Mouse (Mus musculus): ENCODE data around the gene Cops7a. TPM values are rescaled to one million over a fixed set of nuclear protein-coding genes. Genes with fewer than 3 reads are reported as not detected.

The Cops7a gene
- total RNA-seq (2021) = 117 and 122 TPM in 2 replicates
- long read RNA-seq, experiment 1, transcript Cops7a-201 (8 exons, 1,817 nt) = minor isoform, 8 of 307 reads
- long read RNA-seq, experiment 1, transcript Cops7a-202 (8 exons, 1,328 nt) = major isoform, 20 of 307 reads
- long read RNA-seq, experiment 1, partial matches to known transcripts = 55 of 307 reads
- long read RNA-seq, experiment 1, other reads (novel, unspliced or antisense) = 221 of 307 reads
- long read RNA-seq, experiment 2, transcript Cops7a-201 (8 exons, 1,817 nt) = minor isoform, 5 of 189 reads
- long read RNA-seq, experiment 2, transcript Cops7a-202 (8 exons, 1,328 nt) = major isoform, 13 of 189 reads
- long read RNA-seq, experiment 2, partial matches to known transcripts = 31 of 189 reads
- long read RNA-seq, experiment 2, other reads (novel, unspliced or antisense) = 137 of 189 reads

GRCm38 (mm10) chr6:124965088-124965719 lies at the start of gene Cops7a:
Gene Cops7a, minus strand, starts transcription at chr6:124965538.
- peak; percentile 99 for DNase-seq

DNA sequence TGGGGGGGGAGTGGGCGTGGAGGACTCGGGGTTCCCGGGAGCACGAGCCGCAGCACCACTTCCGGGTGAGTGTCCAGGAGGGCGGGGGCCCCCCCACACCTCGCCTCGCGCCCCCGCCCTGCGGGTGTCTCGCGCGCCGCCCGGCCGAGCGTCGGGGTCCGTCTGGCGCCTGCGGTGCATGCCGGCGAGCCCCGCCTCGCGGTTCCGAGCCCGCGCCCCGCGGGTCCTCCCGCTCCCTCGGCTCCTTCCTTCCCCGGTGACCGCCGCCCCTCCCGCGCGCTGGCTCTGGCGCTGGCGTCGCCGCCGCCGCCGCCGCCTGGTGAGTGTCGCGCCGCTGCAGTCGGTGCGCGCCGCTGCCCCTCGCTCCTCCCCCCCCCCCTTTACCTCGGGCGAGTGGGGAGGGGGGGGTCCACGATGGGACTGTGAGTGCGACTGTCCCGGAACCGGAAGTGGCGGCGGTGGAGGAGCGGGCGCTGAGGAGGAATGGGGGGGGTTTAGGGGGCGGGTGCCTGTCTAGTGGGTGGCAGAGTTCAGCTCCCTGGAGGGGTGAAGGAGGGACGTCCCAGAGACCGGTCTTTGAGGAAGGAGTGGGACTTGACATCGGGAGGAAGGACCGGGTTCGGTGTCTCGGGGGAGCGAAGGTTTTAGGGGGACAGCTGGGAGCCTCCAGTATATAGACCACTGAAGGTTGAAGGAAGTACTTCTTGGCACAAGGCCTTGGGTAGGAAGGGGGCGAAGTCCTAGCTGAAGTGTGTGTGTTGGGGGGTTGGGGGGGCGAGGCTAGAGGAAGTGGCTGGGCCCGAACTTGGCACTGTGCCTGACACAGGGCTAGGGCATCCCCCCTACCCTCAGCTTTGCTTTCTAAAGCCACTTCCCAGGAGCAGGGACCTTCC lies 44.1 kb upstream of the Cops7a start:
- peak; percentile 94 for DNase-seq

- DNase-seq = no peak
Measured at GRCm38 (mm10) chr6:125009129-125009180, 43.6 kb upstream of the Cops7a start, which contains the start of gene Zfp384. Gene Zfp384, plus strand, starts transcription at chr6:125009145.

GRCm38 (mm10) chr6:125008586-125009128 lies 43.3 kb upstream of the Cops7a start:
- peak; percentile 98 for DNase-seq

DNA sequence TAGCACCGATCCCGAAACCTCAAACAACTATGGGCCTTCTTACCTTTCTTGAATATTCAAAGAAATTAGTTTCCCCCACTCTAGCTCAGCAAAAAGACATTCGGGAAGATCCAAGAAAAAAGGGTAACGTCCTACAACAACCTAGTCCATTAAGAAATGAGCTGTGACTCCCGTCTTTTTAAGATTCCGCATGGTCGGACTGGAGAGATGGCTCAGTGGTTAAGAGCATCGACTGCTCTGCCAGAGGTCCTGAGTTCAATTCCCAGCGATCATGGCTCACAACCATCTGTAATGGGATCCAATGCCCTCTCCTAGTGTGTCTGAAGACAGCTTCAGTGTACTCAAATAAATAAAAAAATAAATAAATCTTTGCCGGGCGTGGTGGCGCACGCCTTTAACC lies 42.7 kb upstream of the Cops7a start:
- no peak for DNase-seq

DNA sequence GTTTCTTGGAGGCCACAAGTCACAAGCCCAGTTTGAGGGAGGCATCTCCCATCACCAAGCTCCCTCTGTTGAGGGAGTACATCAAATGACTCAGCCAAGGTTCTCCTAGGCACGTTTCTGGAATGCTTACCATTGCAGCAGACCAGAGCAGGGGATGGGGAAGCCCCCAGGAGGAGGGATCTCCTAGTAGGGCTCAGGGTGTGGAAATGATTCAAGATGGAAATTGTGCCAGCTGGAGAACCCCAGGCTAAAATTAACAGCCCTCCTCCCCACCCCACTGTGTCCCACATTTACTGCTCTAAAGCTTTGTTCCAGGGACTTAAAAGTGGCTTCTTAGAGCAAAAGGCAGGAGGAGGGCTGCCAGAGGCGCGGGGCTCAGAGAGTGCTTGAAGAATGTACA lies 39.7 kb upstream of the Cops7a start:
- no peak for DNase-seq

DNA sequence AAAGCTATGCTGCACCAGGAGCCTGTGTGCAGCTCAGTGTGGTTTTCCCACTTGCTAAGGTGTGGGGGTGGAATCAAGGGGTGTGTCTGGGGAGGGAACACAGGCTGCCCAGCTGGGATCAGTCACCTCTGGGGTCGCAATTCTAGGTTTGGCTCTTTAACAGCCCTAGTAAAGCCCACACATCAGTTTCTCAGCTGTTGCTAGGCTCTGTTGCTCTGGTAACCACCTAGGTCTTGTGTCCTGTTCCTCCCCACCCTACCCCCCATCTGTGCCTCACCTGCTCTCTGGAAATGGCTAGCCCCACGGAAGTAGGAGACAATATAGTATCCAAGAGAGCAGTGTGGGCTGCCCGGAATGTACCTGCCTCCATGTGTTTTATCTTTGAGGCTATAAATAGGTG lies 38.4 kb upstream of the Cops7a start:
- no peak for DNase-seq

GRCm38 (mm10) chr6:124999546-124999945 lies 34.2 kb upstream of the Cops7a start:
- DNase-seq = no peak

DNA sequence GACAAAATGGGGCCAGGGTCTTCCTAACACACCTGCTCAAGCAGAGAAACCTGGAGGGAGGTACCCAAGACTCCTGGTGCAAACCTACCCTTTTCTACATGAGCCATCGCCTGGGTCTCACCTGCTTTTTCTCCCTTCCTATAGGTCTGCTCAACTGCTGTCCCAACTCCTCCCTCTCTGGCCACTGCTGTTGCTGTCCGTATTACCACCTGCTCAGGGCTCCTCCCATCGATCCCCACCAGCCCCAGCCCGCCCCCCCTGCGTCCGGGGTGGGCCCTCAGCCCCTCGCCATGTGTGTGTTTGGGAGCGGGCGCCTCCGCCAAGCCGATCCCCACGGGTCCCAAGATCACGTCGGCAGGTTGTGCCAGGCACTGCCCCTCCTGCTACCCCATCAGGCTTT lies 33.8 kb upstream of the Cops7a start:
- DNase-seq = no peak

- no peak for DNase-seq
Measured at GRCm38 (mm10) chr6:124998066-124998465, 32.7 kb upstream of the Cops7a start.

- DNase-seq = peak; percentile 92
Measured at GRCm38 (mm10) chr6:124996551-124997501, 31.5 kb upstream of the Cops7a start, which contains the start of gene Pianp. Gene Pianp, plus strand, starts transcription at chr6:124996694.

- DNase-seq = no peak
Measured at GRCm38 (mm10) chr6:124995831-124996403, 30.6 kb upstream of the Cops7a start.

- DNase-seq = peak; percentile 88
Measured at GRCm38 (mm10) chr6:124995246-124995645, 29.9 kb upstream of the Cops7a start.

- DNase-seq = peak; percentile 65
Measured at GRCm38 (mm10) chr6:124993876-124994275, 28.5 kb upstream of the Cops7a start.

DNA sequence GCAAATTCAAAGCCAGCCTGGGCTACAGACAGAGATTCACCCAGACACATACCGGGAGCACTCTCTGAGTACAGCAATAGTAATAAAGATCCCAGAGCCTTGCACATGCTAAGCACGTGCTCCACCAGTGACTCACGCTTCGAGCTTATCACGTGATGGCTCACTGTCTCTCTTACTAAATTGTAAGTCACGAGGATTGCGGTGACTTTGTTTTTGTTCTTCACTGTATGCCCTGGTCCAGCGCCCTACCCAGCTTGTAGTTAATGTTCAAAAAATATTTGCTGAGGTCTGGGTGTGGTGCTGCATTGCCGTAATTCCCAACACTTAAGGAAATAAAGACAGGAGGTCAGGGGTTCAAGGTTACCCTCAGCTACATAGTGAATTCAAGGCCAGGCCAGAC lies 28.0 kb upstream of the Cops7a start:
- DNase-seq = peak; percentile 68

DNA sequence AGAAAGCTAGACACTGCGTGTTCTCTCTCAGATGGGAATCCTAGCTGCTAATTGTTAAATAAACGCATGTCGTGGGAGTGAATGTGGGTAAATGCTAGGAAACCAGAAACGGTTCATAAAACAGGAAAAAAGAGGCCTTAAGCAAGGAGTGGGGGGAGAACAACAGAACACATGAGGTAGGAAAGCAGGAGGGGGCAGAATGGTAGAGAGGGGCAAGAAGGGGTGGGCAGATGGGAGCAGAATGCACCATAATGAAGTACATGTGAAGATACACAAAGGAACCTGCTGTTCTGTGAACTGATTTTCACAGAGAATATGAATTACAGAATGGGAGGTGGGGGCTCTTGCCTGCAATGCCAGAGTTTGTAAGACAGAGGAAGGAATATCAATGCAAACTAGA lies 26.9 kb upstream of the Cops7a start:
- no peak for DNase-seq

DNA sequence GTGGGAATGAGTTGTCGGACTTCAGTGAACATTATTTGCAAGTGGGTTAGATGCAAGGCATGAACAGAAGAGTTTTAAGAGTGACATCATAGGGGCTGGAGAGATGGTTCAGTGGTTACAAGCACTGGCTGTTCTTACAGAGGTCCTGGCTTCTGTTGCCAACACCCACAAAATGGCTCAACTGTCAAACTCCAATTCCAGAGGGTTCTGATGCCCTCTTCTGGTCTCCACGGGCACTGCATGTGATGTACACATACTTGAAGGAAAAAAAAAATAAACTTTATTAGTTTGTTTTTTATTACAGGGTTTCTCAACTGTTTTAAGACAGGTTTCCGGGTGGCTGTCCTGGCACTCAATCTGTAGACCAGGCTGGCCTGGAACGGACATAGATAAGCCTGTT lies 2.4 kb upstream of the Cops7a start:
- peak; percentile 67 for DNase-seq

GRCm38 (mm10) chr6:124966466-124967118 lies 1.3 kb upstream of the Cops7a start:
- peak; percentile 45 for DNase-seq

DNA sequence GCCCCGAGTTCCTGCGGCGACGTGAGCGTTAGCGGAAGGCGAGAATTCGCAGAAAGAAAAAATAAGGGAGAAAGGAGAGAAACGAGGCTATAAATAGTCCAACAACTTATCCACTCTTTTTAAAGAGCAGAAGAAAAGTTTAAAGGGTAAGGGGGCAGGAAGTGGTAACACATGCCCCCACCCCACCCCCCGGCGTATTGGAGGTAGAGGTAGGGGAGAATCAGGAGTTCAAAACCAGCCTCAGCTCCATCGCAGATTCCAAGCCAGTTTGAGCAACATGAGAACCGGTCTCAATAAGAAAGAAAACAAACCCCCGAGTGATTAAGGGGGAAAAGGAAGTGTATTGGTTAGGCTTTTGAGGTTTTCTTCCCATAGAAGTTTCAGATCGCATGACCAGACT lies 409 bp upstream of the Cops7a start:
- DNase-seq = no peak

DNA sequence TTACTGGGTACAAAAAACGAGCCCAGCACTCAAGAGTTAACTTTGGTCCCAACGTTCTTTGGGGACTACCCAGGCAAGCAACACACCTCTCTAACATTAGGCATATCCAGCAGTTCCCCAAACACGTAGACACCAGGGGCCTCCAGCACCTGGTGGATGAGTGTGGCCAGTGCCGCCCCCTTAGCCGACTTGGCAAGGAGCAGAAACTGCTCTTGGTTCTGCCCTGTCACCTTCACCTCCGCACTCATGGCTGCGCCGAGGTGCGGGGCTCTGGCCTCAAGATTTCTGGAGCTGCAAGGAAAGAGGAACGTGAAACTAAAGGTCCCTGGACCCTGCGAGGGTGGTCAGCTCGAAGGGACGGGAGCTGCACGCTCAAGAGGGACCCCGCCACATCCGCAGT lies 700 bp downstream of the Cops7a start:
- DNase-seq = no peak

DNA sequence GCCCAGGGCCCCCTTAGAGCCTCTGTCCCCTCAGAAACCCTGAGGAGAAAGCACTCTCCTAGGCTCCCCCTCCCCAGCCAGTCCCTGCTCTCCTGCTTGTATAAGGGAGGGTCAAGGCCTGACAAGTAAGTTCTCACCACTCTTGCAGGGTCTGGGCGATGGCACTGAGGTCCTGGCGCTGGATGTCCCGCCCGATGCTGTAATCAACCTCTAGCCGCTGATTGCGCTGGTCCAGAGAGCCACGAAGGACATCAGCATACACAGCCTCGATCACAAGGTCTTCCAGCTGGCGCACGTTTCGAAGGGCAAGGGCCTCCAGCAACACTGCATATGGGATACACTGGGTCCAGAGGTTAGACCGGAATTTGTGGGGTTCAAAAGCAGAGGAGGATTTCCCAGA lies 4.3 kb downstream of the Cops7a start:
- DNase-seq = peak; percentile 75
